Mouse (Mus musculus): ENCODE data around the gene Ccm2. TPM values are rescaled to one million over a fixed set of nuclear protein-coding genes. Genes with fewer than 3 reads are reported as not detected.

Ccm2 gene
- polyA plus RNA-seq, 1 experiment from 2014 or later, result 94.3 TPM

GRCm38 (mm10) chr11:6599011-6599681 lies 52.5 kb downstream of the Ccm2 start:
- ATAC-seq (ENCODE audit: insufficient read depth) (peak; percentile 4; the same call in 1 of the 2 replicates), DNase-seq (no peak)
- Histone ChIP-seq H3K9me3 (ENCODE audit: low read depth, low read length) (no peaks in the 10 kb centered on the region), H3K4me1 (ENCODE audit: insufficient read depth) (0 out of 2 replicates have a peak, but pooled peaks cover under 1% of the 10 kb centered on the region), H3K27me3 (ENCODE audit: insufficient read depth, low read length) (no peaks in the 10 kb centered on the region), H3K4me2 (no peak overlapping the region), H3K27ac (ENCODE audit: low read depth) (no peak overlapping the region), H3K4me3 (ENCODE audit: low read depth, low read length) (no peak overlapping the region), H3K9ac (no peak overlapping the region), H3K36me3 (ENCODE audit: insufficient read depth) (peaks cover 42% of the 10 kb centered on the region)
- no peak for TF ChIP-seq CTCF (IDR thresholded peaks at IDR 0.05; ENCODE audit: low read depth)
- WGBS, result 19% methylated on average over 27 of the region's 27 CpGs

DNA sequence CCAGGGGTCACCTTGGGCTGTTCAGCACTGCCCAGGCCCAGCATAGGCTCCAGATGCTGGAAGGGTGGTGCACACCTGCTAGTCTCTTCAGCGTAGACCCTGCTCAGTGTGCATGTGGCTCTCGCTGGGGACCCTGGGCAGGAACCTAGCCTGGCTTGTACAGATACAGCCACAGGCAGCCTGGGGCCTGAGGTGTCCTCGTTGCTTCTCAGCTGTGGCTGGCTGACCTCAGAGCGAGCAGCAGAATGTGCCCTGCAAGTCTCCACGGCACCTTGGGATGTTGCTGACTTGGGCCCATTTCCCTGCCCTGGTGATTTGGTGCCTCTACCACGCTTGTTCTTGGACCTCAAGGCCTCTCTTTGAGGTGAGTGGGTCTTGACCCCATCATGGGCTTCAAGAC lies 53.1 kb downstream of the Ccm2 start:
- ATAC-seq (ENCODE audit: insufficient read depth), result no peak
- 83% methylated on average over 6 of the region's 6 CpGs for WGBS
- H3K4me1 ChIP-seq (ENCODE audit: insufficient read depth), result peaks cover 4% of the 10 kb centered on the region; the same call in 1 of the 2 replicates
- H3K9me3 ChIP-seq (ENCODE audit: low read depth, low read length), result no peaks in the 10 kb centered on the region
- 0 out of 2 replicates have a peak, but pooled peaks cover 6% of the 10 kb centered on the region for H3K27me3 ChIP-seq (ENCODE audit: insufficient read depth, low read length)
- H3K9ac ChIP-seq, result no peak overlapping the region
- H3K27ac ChIP-seq (ENCODE audit: low read depth), result no peak overlapping the region
- H3K36me3 ChIP-seq (ENCODE audit: insufficient read depth), result peaks cover 35% of the 10 kb centered on the region
- H3K4me3 ChIP-seq (ENCODE audit: low read depth, low read length), result no peak overlapping the region
- no peak for DNase-seq
- TF ChIP-seq CTCF (IDR thresholded peaks at IDR 0.05; ENCODE audit: low read depth), result no peak
- H3K4me2 ChIP-seq, result no peak overlapping the region

DNA sequence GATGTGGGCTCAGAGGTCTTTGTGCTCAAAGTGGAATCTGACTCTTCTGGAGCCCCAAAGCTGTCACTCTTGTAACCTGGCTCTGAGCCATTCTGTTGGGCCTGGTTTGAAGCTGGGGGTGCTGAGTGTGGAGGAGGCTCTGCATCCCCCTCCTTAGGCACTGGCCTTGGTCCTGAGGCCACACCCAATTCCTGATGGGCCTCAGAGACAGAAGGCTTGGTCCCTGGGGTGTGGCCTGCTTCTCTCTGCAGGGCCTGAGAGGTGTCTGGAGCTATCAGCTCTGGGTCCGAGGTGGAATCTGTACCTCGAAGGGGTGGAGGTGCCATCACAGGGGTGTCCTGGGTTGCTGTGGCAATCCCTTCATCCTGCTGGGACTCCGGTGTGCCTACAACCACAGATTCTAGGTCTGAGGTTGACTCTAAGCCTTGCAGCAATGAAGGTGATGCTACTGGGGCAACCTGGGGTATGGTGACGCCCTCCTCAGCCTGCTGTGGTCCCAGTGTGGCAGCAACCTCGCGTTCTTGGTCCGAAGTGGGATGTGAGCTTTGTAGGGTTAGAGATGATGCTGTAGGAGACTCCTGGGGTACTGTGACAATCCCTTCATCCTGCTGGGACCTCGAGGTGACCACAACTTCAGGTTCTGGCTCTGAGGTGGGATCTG lies 53.7 kb downstream of the Ccm2 start:
- Histone ChIP-seq H3K4me2 (no peak overlapping the region), H3K9me3 (ENCODE audit: low read depth, low read length) (no peaks in the 10 kb centered on the region), H3K27me3 (ENCODE audit: insufficient read depth, low read length) (peaks cover 10% of the 10 kb centered on the region), H3K27ac (ENCODE audit: low read depth) (no peak overlapping the region), H3K9ac (no peak overlapping the region), H3K4me1 (ENCODE audit: insufficient read depth) (peaks cover 4% of the 10 kb centered on the region), H3K4me3 (ENCODE audit: low read depth, low read length) (no peak overlapping the region), H3K36me3 (ENCODE audit: insufficient read depth) (peaks cover 30% of the 10 kb centered on the region)
- WGBS, result 77% methylated on average over 8 of the region's 8 CpGs
- ATAC-seq (ENCODE audit: insufficient read depth) (no peak), DNase-seq (no peak)
- no peak for TF ChIP-seq CTCF (IDR thresholded peaks at IDR 0.05; ENCODE audit: low read depth)

DNA sequence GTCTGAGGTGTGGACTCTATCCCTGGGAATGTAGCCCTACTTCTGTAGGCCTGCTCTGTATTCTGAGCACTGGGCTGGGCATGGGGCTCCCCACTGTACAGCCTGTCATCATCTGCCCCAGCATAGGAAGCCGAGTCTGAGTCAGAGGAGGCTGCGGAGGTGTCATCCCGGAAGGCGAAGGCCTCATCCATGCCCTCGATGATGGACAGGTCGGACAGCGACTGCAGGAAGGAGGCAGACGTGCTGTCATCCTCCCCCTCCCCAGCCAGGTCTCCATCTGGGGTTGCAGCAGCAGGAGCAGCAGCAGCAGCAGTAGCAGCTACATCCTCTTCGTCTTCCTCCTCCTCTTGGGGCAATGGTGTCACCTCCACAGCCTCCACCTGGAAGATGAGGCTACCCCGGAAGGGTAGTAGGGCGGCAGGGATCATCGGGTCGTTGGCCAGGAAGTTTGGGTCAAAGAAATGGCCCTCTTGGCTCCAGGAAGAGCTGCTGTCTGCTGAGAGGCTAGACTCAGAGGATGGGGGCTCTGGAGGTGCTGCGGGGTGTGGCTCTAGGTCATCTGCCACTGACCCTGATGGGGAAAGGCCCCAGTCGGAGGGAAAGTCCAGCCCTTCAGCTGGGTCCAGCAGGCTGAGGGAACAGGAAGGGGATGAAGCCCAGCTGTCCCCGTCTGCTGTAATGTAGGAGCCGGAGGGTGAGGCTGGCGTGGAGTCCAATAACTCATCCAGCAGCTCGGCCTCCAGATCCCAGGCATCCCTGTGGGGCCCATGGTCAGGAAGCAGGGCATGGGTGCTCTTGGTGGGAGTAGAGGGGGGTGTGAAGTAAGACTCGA lies 55.2 kb downstream of the Ccm2 start:
- TF ChIP-seq CTCF (IDR thresholded peaks at IDR 0.05; ENCODE audit: low read depth), result no peak
- Histone ChIP-seq H3K27ac (ENCODE audit: low read depth) (no peak overlapping the region), H3K9me3 (ENCODE audit: low read depth, low read length) (no peaks in the 10 kb centered on the region), H3K4me1 (ENCODE audit: insufficient read depth) (peaks cover 7% of the 10 kb centered on the region), H3K4me2 (no peak overlapping the region), H3K36me3 (ENCODE audit: insufficient read depth) (peaks cover 15% of the 10 kb centered on the region), H3K9ac (no peak overlapping the region), H3K4me3 (ENCODE audit: low read depth, low read length) (no peak overlapping the region), H3K27me3 (ENCODE audit: insufficient read depth, low read length) (peaks cover 24% of the 10 kb centered on the region)
- ATAC-seq (ENCODE audit: insufficient read depth) (no peak), DNase-seq (no peak)
- WGBS, result 57% methylated on average over 20 of the region's 20 CpGs

DNA sequence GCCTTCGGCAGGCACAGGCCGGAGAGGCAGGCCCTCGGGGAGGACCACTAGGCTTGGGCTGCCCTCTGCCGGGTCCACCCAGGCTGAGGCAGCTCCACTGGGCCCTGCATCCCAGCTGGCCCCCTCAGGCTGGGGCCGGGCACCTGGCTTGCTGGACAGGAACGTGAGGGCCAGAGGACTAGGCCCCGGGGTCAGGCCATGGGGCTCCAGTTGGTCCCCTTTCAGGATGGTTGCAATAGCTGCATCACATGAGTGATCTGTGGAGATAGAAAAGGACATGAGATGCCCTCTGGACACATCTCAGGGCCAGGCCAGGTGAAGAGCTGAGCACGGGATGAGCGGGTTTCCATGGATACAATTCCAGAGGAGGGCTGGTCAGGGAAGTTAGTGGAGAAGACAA lies 56.0 kb downstream of the Ccm2 start:
- Histone ChIP-seq H3K4me2 (no peak overlapping the region), H3K9ac (no peak overlapping the region), H3K9me3 (ENCODE audit: low read depth, low read length) (no peaks in the 10 kb centered on the region), H3K4me3 (ENCODE audit: low read depth, low read length) (no peak overlapping the region), H3K27me3 (ENCODE audit: insufficient read depth, low read length) (peaks cover 24% of the 10 kb centered on the region), H3K36me3 (ENCODE audit: insufficient read depth) (peaks cover 7% of the 10 kb centered on the region), H3K27ac (ENCODE audit: low read depth) (no peak overlapping the region), H3K4me1 (ENCODE audit: insufficient read depth) (peaks cover 7% of the 10 kb centered on the region)
- ATAC-seq (ENCODE audit: insufficient read depth), result no peak
- 76% methylated on average over 9 of the region's 9 CpGs for WGBS
- TF ChIP-seq CTCF (IDR thresholded peaks at IDR 0.05; ENCODE audit: low read depth), result no peak
- no peak for DNase-seq

GRCm38 (mm10) chr11:6603224-6603623 lies 56.5 kb downstream of the Ccm2 start:
- Histone ChIP-seq H3K27me3 (ENCODE audit: insufficient read depth, low read length) (peaks cover 24% of the 10 kb centered on the region), H3K4me2 (0 out of 2 replicates have a peak overlapping the region, but pooled peaks have one; percentile 60)
- 71% methylated on average over 9 of the region's 9 CpGs for WGBS

More at GRCm38 (mm10) chr11:6603224-6603623, 56.5 kb downstream of the Ccm2 start:
- no peak overlapping the region for H3K9ac ChIP-seq
- peaks cover 1% of the 10 kb centered on the region; the same call in 1 of the 2 replicates for H3K36me3 ChIP-seq (ENCODE audit: insufficient read depth)
- no peak overlapping the region for H3K27ac ChIP-seq (ENCODE audit: low read depth)
- H3K9me3 ChIP-seq (ENCODE audit: low read depth, low read length), result no peaks in the 10 kb centered on the region
- no peak overlapping the region for H3K4me3 ChIP-seq (ENCODE audit: low read depth, low read length)
- DNase-seq, result no peak
- TF ChIP-seq CTCF (IDR thresholded peaks at IDR 0.05; ENCODE audit: low read depth), result no peak
- 0 out of 2 replicates have a peak, but pooled peaks have one; percentile 1 for ATAC-seq (ENCODE audit: insufficient read depth)
- H3K4me1 ChIP-seq (ENCODE audit: insufficient read depth), result peaks cover 7% of the 10 kb centered on the region

Measured in lung, embryonic 14.5 days (tissue).